Mouse (Mus musculus) thymus, adult 2 months (tissue): Measurements from ENCODE around the gene Pdzd7.

Experiments used
- CTCF ChIP-seq: fragments of 200-500 bp; IDR thresholded peaks from 2 replicates; pipeline ENCODE4 v1.5.1; 2012; ENCODE audit warnings: mild to moderate bottlenecking, control low read depth, low read length, moderate library complexity, borderline replicate concordance; ENCODE audit not compliant: control insufficient read depth, poor library complexity, insufficient read depth; ENCODE audit errors: extremely low read depth
- POLR2A ChIP-seq: fragments of 200-500 bp; IDR thresholded peaks from 2 replicates; pipeline ENCODE4 v1.6.1; 2012; ENCODE audit warnings: mild to moderate bottlenecking, low read length, control low read depth, moderate library complexity; ENCODE audit not compliant: control insufficient read depth, poor library complexity, insufficient read depth; ENCODE audit errors: extremely low read depth

GRCm38 (mm10) chr19:45005957-45006712, 39.4 kb downstream of the Pdzd7 start, which contains the start of gene Mrpl43:
- TF ChIP-seq POLR2A: peak; percentile 71; the same call in 1 of the 2 replicates
- TF ChIP-seq CTCF: 0 out of 2 replicates have a peak, but pooled peaks have one; percentile 24
